9 mouse cellular contexts compared by ENCODE assay signal in genomic region chr17:66417329-66417728, GRCm38 (mm10). TPM values are rescaled to one million over a fixed set of nuclear protein-coding genes. Genes with fewer than 3 reads are reported as not detected.
DNase-seq lines count a peak whose midpoint lies in the region; ATAC-seq and TF ChIP-seq lines count a peak whose summit lies in the region.
"Had no signal": no experiment of that assay in that cellular context is flagged by ENCODE, and none has a peak within 500 bp of the region (broad histone marks: within the 10 kb centered on the region; RNA-seq: fewer than 3 reads in every experiment).

No protein-coding gene starts in this region.

- no peak overlapping the region for H3K4me3 ChIP-seq in heart, postnatal 0 days (ENCODE audit: low read depth, low read length)
- no peak overlapping the region for H3K4me3 ChIP-seq in embryonic facial prominence, embryonic 11.5 days (ENCODE audit: low read depth, low read length)
- H3K4me3 ChIP-seq in hindbrain, embryonic 15.5 days = peak overlapping the region; percentile 17
- H3K4me3 ChIP-seq in midbrain, embryonic 16.5 days (ENCODE audit: low read depth, low read length) = no peak overlapping the region

- H3K4me1 ChIP-seq in heart, postnatal 0 days (ENCODE audit: control insufficient read depth, insufficient read depth) = no peaks in the 10 kb centered on the region
- H3K4me1 ChIP-seq in embryonic facial prominence, embryonic 11.5 days (ENCODE audit: control insufficient read depth, insufficient read depth, low read length) = peaks cover 10% of the 10 kb centered on the region; the same call in 1 of the 2 replicates
- peaks cover 38% of the 10 kb centered on the region for H3K4me1 ChIP-seq in hindbrain, embryonic 15.5 days (replicated peaks)
- H3K4me1 ChIP-seq in midbrain, embryonic 16.5 days (ENCODE audit: control insufficient read depth, insufficient read depth, low read length) = peaks cover 39% of the 10 kb centered on the region

- no peak for TF ChIP-seq EP300 in heart, postnatal 0 days (IDR thresholded peaks at IDR 0.05; ENCODE audit: low read depth)

- ATAC-seq in heart, postnatal 0 days (ENCODE audit: insufficient read depth, low read depth) = no peak
- no peak for ATAC-seq in embryonic facial prominence, embryonic 11.5 days (replicated peaks; ENCODE audit: insufficient number of reproducible peaks, low FRiP score, low TSS enrichment, low read depth)
- peak; percentile 35; the same call in 1 of the 2 replicates for ATAC-seq in hindbrain, embryonic 15.5 days (ENCODE audit: low FRiP score, low read depth)
- peak; percentile 43; the same call in 1 of the 2 replicates for ATAC-seq in midbrain, embryonic 16.5 days
- no peak for ATAC-seq in granulocyte monocyte progenitor cell, adult 5-6 weeks (replicated peaks; ENCODE audit: poor library complexity, severe bottlenecking)
- ATAC-seq: CD4-positive, CD25-positive, alpha-beta regulatory T cell, adult 4 months had no signal

- no peak overlapping the region for H3K9ac ChIP-seq in heart, postnatal 0 days (replicated peaks; ENCODE audit: low read depth, low read length)
- no peak overlapping the region for H3K9ac ChIP-seq in embryonic facial prominence, embryonic 11.5 days (replicated peaks; ENCODE audit: low read length)
- no peak overlapping the region for H3K9ac ChIP-seq in hindbrain, embryonic 15.5 days
- H3K9ac ChIP-seq in midbrain, embryonic 16.5 days (ENCODE audit: low read depth, low read length) = peak overlapping the region; percentile 21; the same call in 1 of the 2 replicates

- no peaks in the 10 kb centered on the region for H3K36me3 ChIP-seq in heart, postnatal 0 days (replicated peaks; ENCODE audit: control insufficient read depth, insufficient read depth, low read length)
- H3K36me3 ChIP-seq in embryonic facial prominence, embryonic 11.5 days (replicated peaks; ENCODE audit: control insufficient read depth, insufficient read depth, low read depth, low read length) = no peaks in the 10 kb centered on the region
- no peaks in the 10 kb centered on the region for H3K36me3 ChIP-seq in hindbrain, embryonic 15.5 days
- no peaks in the 10 kb centered on the region for H3K36me3 ChIP-seq in midbrain, embryonic 16.5 days (ENCODE audit: control insufficient read depth, insufficient read depth, low read length)

- H3K27ac ChIP-seq in heart, postnatal 0 days (ENCODE audit: low read depth) = no peak overlapping the region
- 0 out of 2 replicates have a peak overlapping the region, but pooled peaks have one; percentile 13 for H3K27ac ChIP-seq in embryonic facial prominence, embryonic 11.5 days (replicated peaks; ENCODE audit: low read depth, low read length)
- peak overlapping the region; percentile 66 for H3K27ac ChIP-seq in hindbrain, embryonic 15.5 days (replicated peaks)
- H3K27ac ChIP-seq in midbrain, embryonic 16.5 days (ENCODE audit: low read length) = peak overlapping the region; percentile 62

- WGBS in heart, postnatal 0 days = 75% methylated on average over 5 of the region's 5 CpGs
- WGBS in embryonic facial prominence, embryonic 11.5 days = 74% methylated on average over 5 of the region's 5 CpGs
- WGBS in hindbrain, embryonic 15.5 days = 20% methylated on average over 5 of the region's 5 CpGs
- 27% methylated on average over 5 of the region's 5 CpGs for WGBS in midbrain, embryonic 16.5 days

- no peak for DNase-seq in heart, postnatal 0 days (ENCODE audit: low spot score)
- DNase-seq in heart, adult 18-20 months = no peak
- DNase-seq in embryonic facial prominence, embryonic 11.5 days (ENCODE audit: low spot score) = no peak
- DNase-seq in layer of hippocampus, postnatal 25 days (ENCODE audit: extremely low spot score in 1 of 2, low spot score in 1 of 2) = no peak
- no peak for DNase-seq in layer of hippocampus, adult 9-11 months

- H3K4me2 ChIP-seq in heart, postnatal 0 days (ENCODE audit: low read depth, low read length) = 0 out of 2 replicates have a peak overlapping the region, but pooled peaks have one; percentile 7
- H3K4me2 ChIP-seq in embryonic facial prominence, embryonic 11.5 days (ENCODE audit: low read depth, low read length) = no peak overlapping the region
- peak overlapping the region; percentile 50 for H3K4me2 ChIP-seq in hindbrain, embryonic 15.5 days
- peak overlapping the region; percentile 38 for H3K4me2 ChIP-seq in midbrain, embryonic 16.5 days (ENCODE audit: low read length)

- no peaks in the 10 kb centered on the region for H3K9me3 ChIP-seq in heart, postnatal 0 days (replicated peaks; ENCODE audit: control insufficient read depth, low read length)
- H3K9me3 ChIP-seq in embryonic facial prominence, embryonic 11.5 days (replicated peaks; ENCODE audit: control insufficient read depth, low read length) = no peaks in the 10 kb centered on the region
- no peaks in the 10 kb centered on the region for H3K9me3 ChIP-seq in hindbrain, embryonic 15.5 days
- no peaks in the 10 kb centered on the region for H3K9me3 ChIP-seq in midbrain, embryonic 16.5 days (replicated peaks; ENCODE audit: control insufficient read depth, low read length, poor library complexity, severe bottlenecking)

- H3K27me3 ChIP-seq in heart, postnatal 0 days (ENCODE audit: control insufficient read depth, insufficient read depth, low read length) = no peaks in the 10 kb centered on the region
- H3K27me3 ChIP-seq in embryonic facial prominence, embryonic 11.5 days (ENCODE audit: control insufficient read depth, insufficient read depth, low read length) = no peaks in the 10 kb centered on the region
- H3K27me3 ChIP-seq in hindbrain, embryonic 15.5 days = no peaks in the 10 kb centered on the region
- no peaks in the 10 kb centered on the region for H3K27me3 ChIP-seq in midbrain, embryonic 16.5 days (ENCODE audit: control insufficient read depth, insufficient read depth, low read depth, low read length)

- no peak for TF ChIP-seq CTCF in heart, postnatal 0 days (IDR thresholded peaks at IDR 0.05; ENCODE audit: low read depth)

RNA-seq across cellular contexts. Expression of gene Mtcl1, which starts 32.2 kb away (rescaled TPM):
- 2.6 and 5.6 TPM in 2 replicates for total RNA-seq in heart, postnatal 0 days (2014; rRNA removed; ENCODE audit: low replicate concordance)
- 0.57 and 0.71 TPM in 2 replicates for polyA plus RNA-seq in heart, postnatal 0 days (2015; fragmentation: Nextera tagmentation; extraction: Ambion mirVana)
- total RNA-seq in heart, adult 18-20 months (2021) = 1 to 10 TPM; 4.3 to 4.9 TPM
- 6.0 and 8.9 TPM in 2 replicates for polyA plus RNA-seq in embryonic facial prominence, embryonic 11.5 days (2014; fragmentation: Nextera tagmentation; extraction: Ambion mirVana)
- polyA plus RNA-seq in hindbrain, embryonic 15.5 days (2015; fragmentation: Nextera tagmentation; extraction: Ambion mirVana) = 38.8 and 40.0 TPM in 2 replicates
- 29.4 and 34.7 TPM in 2 replicates for polyA plus RNA-seq in midbrain, embryonic 16.5 days (2015; fragmentation: Nextera tagmentation; extraction: Ambion mirVana)
- 10 to 100 TPM; 30.7 to 37.8 TPM for total RNA-seq in layer of hippocampus, postnatal 25 days (2021)
- not detected in 2 replicates for total RNA-seq in granulocyte monocyte progenitor cell, adult 5-6 weeks (2014; fragmentation: Nextera tagmentation)
- total RNA-seq in granulocyte monocyte progenitor cell, adult 5-6 weeks (2017) = not detected in 2 replicates

Comparison
In these comparisons a context has a peak if more than half of its experiments do, and no peak if none do; other contexts are left out.
1. ATAC-seq: peak in hindbrain, embryonic 15.5 days (single experiment) and midbrain, embryonic 16.5 days (single experiment); none in heart, postnatal 0 days (single experiment), embryonic facial prominence, embryonic 11.5 days (single experiment) and granulocyte monocyte progenitor cell, adult 5-6 weeks (single experiment).